Mouse (Mus musculus) heart, embryonic 16.5 days (tissue): ENCODE measurements around the gene F5. TPM values are rescaled to one million over a fixed set of nuclear protein-coding genes. Genes with fewer than 3 reads are reported as not detected.

Experiments
- ATAC-seq: fragments of 200-750 bp; cut with Nextera tagmentation; replicated peaks from 2 replicates; pipeline ENCODE4 v1.8.0; 2017; ENCODE audit warnings: moderate number of reproducible peaks; ENCODE audit not compliant: insufficient read depth, low FRiP score; ENCODE audit errors: extremely low read depth
- H3K27ac ChIP-seq: fragments of 300-500 bp; sonication (generic); 2 replicates; pipeline ENCODE4 v1.5.1; 2014; ENCODE audit warnings: mild to moderate bottlenecking, low read length, control low read depth, moderate library complexity
- H3K27me3 ChIP-seq: fragments of 300-500 bp; sonication (generic); 2 replicates; pipeline ENCODE4 v1.6.1; 2014; ENCODE audit warnings: low read length, mixed read lengths; ENCODE audit not compliant: control insufficient read depth, insufficient read depth
- H3K36me3 ChIP-seq: fragments of 300-500 bp; sonication (generic); 2 replicates; pipeline ENCODE4 v1.6.1; 2014; ENCODE audit not compliant: control insufficient read depth, insufficient read depth
- H3K4me1 ChIP-seq: fragments of 300-500 bp; sonication (generic); 2 replicates; pipeline ENCODE4 v1.6.1; 2014; ENCODE audit warnings: low read length, mixed read lengths; ENCODE audit not compliant: control insufficient read depth, insufficient read depth
- H3K4me2 ChIP-seq: fragments of 300-500 bp; sonication (generic); 2 replicates; pipeline ENCODE4 v1.6.1; 2014; ENCODE audit warnings: low read depth, mild to moderate bottlenecking, control low read depth, low read length
- H3K4me3 ChIP-seq: fragments of 300-500 bp; sonication (generic); 2 replicates; pipeline ENCODE4 v1.5.1; 2014; ENCODE audit warnings: mild to moderate bottlenecking, control low read depth, low read length
- H3K9ac ChIP-seq: fragments of 300-500 bp; sonication (generic); 2 replicates; pipeline ENCODE4 v1.6.1; 2014; ENCODE audit warnings: low read length, control low read depth
- H3K9me3 ChIP-seq: fragments of 300-500 bp; sonication (generic); replicated peaks from 2 replicates; pipeline ENCODE4 v1.6.1; 2016; ENCODE audit warnings: low read length; ENCODE audit not compliant: control insufficient read depth
- WGBS: fragments of 180-500 bp; shearing (Covaris S2); extraction: QIAGEN DNeasy Blood & Tissue Kit; methylation state at CpG from one replicate; pipeline ENCODE4 v1.1.7; 2014; 5-methylcytosine and 5-hydroxymethylcytosine counted together
- polyA plus RNA-seq: library from polyadenylated mRNA; unstranded; fragments of >200 nt; fragmentation: Nextera tagmentation; extraction: Ambion mirVana; gene quantifications from 2 replicates; pipeline ENCODE4 v1.2.1, GENCODE M21; 2015

F5 gene
- polyA plus RNA-seq, 1 experiment from 2014 or later: 0.21 TPM

- Histone ChIP-seq H3K36me3 (no peaks in the 10 kb centered on the region), H3K4me3 (peak overlapping the region; percentile 92), H3K9me3 (no peaks in the 10 kb centered on the region), H3K27me3 (no peaks in the 10 kb centered on the region), H3K9ac (peak overlapping the region; percentile 89), H3K4me1 (peaks cover 20% of the 10 kb centered on the region), H3K27ac (no peak overlapping the region), H3K4me2 (peak overlapping the region; percentile 72)
- 48% methylated on average over 8 of the region's 8 CpGs for WGBS
- no peak for ATAC-seq
Measured at GRCm38 (mm10) chr1:164250391-164251150, 98.9 kb downstream of the F5 start.

DNA sequence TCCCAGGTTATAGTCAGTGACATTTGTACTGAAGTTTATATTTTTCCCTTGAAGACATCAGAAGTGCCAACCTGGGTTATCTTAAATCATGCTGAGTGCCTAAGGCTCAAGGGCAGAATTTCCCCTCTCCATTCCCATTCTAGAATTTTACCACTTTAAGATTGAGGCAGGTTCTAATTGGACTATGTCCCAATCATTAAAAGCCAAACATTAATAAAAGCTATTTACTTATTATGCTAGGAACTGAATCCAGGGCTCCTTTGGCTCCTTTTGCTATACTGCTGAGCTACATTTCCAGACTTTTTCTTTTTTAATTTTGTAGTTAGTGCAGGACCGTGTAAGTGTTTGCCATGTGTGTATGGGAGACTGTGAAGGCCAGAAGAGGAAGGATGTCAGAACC lies 99.8 kb downstream of the F5 start:
- Histone ChIP-seq H3K4me2 (no peak overlapping the region), H3K9ac (no peak overlapping the region), H3K27me3 (no peaks in the 10 kb centered on the region), H3K27ac (no peak overlapping the region), H3K4me1 (peaks cover 20% of the 10 kb centered on the region), H3K36me3 (no peaks in the 10 kb centered on the region), H3K9me3 (no peaks in the 10 kb centered on the region), H3K4me3 (no peak overlapping the region)
- ATAC-seq: no peak
- WGBS: 87% methylated on average over 1 of the region's 1 CpGs

- WGBS: 72% methylated on average over 5 of the region's 5 CpGs
- no peak overlapping the region for H3K4me2 ChIP-seq
Measured at GRCm38 (mm10) chr1:164252551-164252950, 100.9 kb downstream of the F5 start.

GRCm38 (mm10) chr1:164254836-164255235 lies 103.2 kb downstream of the F5 start:
- no peak overlapping the region for H3K27ac ChIP-seq
- no peak for ATAC-seq
- H3K27me3 ChIP-seq: no peaks in the 10 kb centered on the region
- peaks cover 9% of the 10 kb centered on the region; the same call in 1 of the 2 replicates for H3K36me3 ChIP-seq
- no peak overlapping the region for H3K4me3 ChIP-seq
- H3K4me2 ChIP-seq: no peak overlapping the region
- no peaks in the 10 kb centered on the region for H3K9me3 ChIP-seq
- WGBS: 57% methylated on average over 3 of the region's 3 CpGs
- no peak overlapping the region for H3K9ac ChIP-seq
- H3K4me1 ChIP-seq: peaks cover 14% of the 10 kb centered on the region

More at GRCm38 (mm10) chr1:164252551-164252950, 100.9 kb downstream of the F5 start:
- no peak for ATAC-seq
- Histone ChIP-seq H3K9me3 (no peaks in the 10 kb centered on the region), H3K36me3 (peaks cover 9% of the 10 kb centered on the region; the same call in 1 of the 2 replicates), H3K27ac (no peak overlapping the region), H3K4me1 (peaks cover 19% of the 10 kb centered on the region), H3K4me3 (no peak overlapping the region), H3K9ac (no peak overlapping the region), H3K27me3 (no peaks in the 10 kb centered on the region)

GRCm38 (mm10) chr1:164260171-164261028 lies 108.8 kb downstream of the F5 start:
- H3K4me3 ChIP-seq: no peak overlapping the region
- no peaks in the 10 kb centered on the region for H3K4me1 ChIP-seq
- H3K9ac ChIP-seq: no peak overlapping the region
- no peaks in the 10 kb centered on the region for H3K27me3 ChIP-seq
- no peak for ATAC-seq
- no peak overlapping the region for H3K4me2 ChIP-seq
- H3K36me3 ChIP-seq: peaks cover 24% of the 10 kb centered on the region
- H3K9me3 ChIP-seq: no peaks in the 10 kb centered on the region
- H3K27ac ChIP-seq: no peak overlapping the region
- WGBS: 80% methylated on average over 16 of the region's 16 CpGs

GRCm38 (mm10) chr1:164261553-164261952 lies 109.9 kb downstream of the F5 start:
- Histone ChIP-seq H3K4me2 (no peak overlapping the region), H3K4me3 (no peak overlapping the region), H3K9me3 (no peaks in the 10 kb centered on the region), H3K36me3 (peaks cover 24% of the 10 kb centered on the region), H3K27me3 (no peaks in the 10 kb centered on the region), H3K9ac (no peak overlapping the region), H3K27ac (no peak overlapping the region), H3K4me1 (no peaks in the 10 kb centered on the region)
- WGBS: 80% methylated on average over 7 of the region's 7 CpGs
- 0 out of 2 replicates have a peak, but pooled peaks have one; percentile 37 for ATAC-seq

Other genes starting within 250 kb of the F5 start
- gene Scyl3, start 222.7 kb upstream of the F5 start, polyA plus RNA-seq: 9.5 and 10.8 TPM in 2 replicates
- 12.2 and 13.1 TPM in 2 replicates for gene BC055324, start 157.0 kb upstream of the F5 start, polyA plus RNA-seq
- gene Mettl18, start 156.9 kb upstream of the F5 start, polyA plus RNA-seq: 7.1 and 7.4 TPM in 2 replicates
- gene Sele, start 103.6 kb upstream of the F5 start, polyA plus RNA-seq: 2.2 and 3.0 TPM in 2 replicates
- gene Sell, start 89.9 kb upstream of the F5 start, polyA plus RNA-seq: 9.6 and 21.8 TPM in 2 replicates
- gene Selp, start 36.6 kb upstream of the F5 start, polyA plus RNA-seq: 0.34 and 0.38 TPM in 2 replicates
- 7.5 and 8.3 TPM in 2 replicates for gene Slc19a2, start 97.2 kb downstream of the F5 start, polyA plus RNA-seq
- gene Ccdc181, start 123.7 kb downstream of the F5 start, polyA plus RNA-seq: 10.8 and 10.9 TPM in 2 replicates
- 21.5 and 21.9 TPM in 2 replicates for gene Nme7, start 152.3 kb downstream of the F5 start, polyA plus RNA-seq
- 27.8 and 30.2 TPM in 2 replicates for gene Blzf1, start 155.7 kb downstream of the F5 start, polyA plus RNA-seq